Mouse (Mus musculus): ENCODE measurements around the gene Sycp2l. TPM values are rescaled to one million over a fixed set of nuclear protein-coding genes. Genes with fewer than 3 reads are reported as not detected.

Sycp2l gene
- not detected in 2 replicates for polyA plus RNA-seq (2016; fragmentation: Nextera tagmentation; extraction: Ambion mirVana)

GRCm38 (mm10) chr13:41113940-41114339 is at the start of gene Sycp2l:
Gene Sycp2l (plus strand): TSS chr13:41114307.
- Histone ChIP-seq H3K9me3 (no peaks in the 10 kb centered on the region), H3K4me2 (replicated peaks) (peak within 1 kb of the TSS; percentile 39), H3K27me3 (replicated peaks) (peaks cover 7% of the 10 kb centered on the region; the same call in 1 of the 2 replicates), H3K27ac (no peak within 1 kb of the TSS), H3K9ac (no peak within 1 kb of the TSS), H3K36me3 (no peaks in the 10 kb centered on the region), H3K4me3 (no peak within 1 kb of the TSS), H3K4me1 (no peaks in the 10 kb centered on the region)
- 32% methylated on average over 14 of the region's 14 CpGs for WGBS
- ATAC-seq (ENCODE audit: low FRiP score, low read depth): no peak

- 90% methylated on average over 4 of the region's 4 CpGs for WGBS
- Histone ChIP-seq H3K36me3 (no peaks in the 10 kb centered on the region), H3K9ac (no peak overlapping the region), H3K4me3 (no peak overlapping the region), H3K27ac (no peak overlapping the region), H3K9me3 (no peaks in the 10 kb centered on the region), H3K27me3 (replicated peaks) (no peaks in the 10 kb centered on the region), H3K4me2 (replicated peaks) (no peak overlapping the region), H3K4me1 (no peaks in the 10 kb centered on the region)
- ATAC-seq (ENCODE audit: low FRiP score, low read depth): no peak
These were observed 46.5 kb upstream of the Sycp2l start for GRCm38 (mm10) chr13:41067618-41068017.

- no peaks in the 10 kb centered on the region for H3K36me3 ChIP-seq
- no peak overlapping the region for H3K4me2 ChIP-seq (replicated peaks)
- no peak overlapping the region for H3K27ac ChIP-seq
- no peak overlapping the region for H3K9ac ChIP-seq
- ATAC-seq (ENCODE audit: low FRiP score, low read depth): no peak
- no peaks in the 10 kb centered on the region for H3K27me3 ChIP-seq (replicated peaks)
- 93% methylated on average over 11 of the region's 11 CpGs for WGBS
- no peaks in the 10 kb centered on the region for H3K9me3 ChIP-seq
- H3K4me3 ChIP-seq: no peak overlapping the region
- no peaks in the 10 kb centered on the region for H3K4me1 ChIP-seq
These were observed 42.5 kb upstream of the Sycp2l start for GRCm38 (mm10) chr13:41071617-41072016.

GRCm38 (mm10) chr13:41073819-41074218 is 40.3 kb upstream of the Sycp2l start:
- H3K4me1 ChIP-seq: 0 out of 2 replicates have a peak, but pooled peaks cover 5% of the 10 kb centered on the region
- H3K4me2 ChIP-seq (replicated peaks): no peak overlapping the region
- no peak overlapping the region for H3K9ac ChIP-seq
- no peak for ATAC-seq (ENCODE audit: low FRiP score, low read depth)
- H3K36me3 ChIP-seq: no peaks in the 10 kb centered on the region
- H3K27me3 ChIP-seq (replicated peaks): peaks cover 10% of the 10 kb centered on the region
- H3K27ac ChIP-seq: no peak overlapping the region
- H3K4me3 ChIP-seq: no peak overlapping the region
- WGBS: 92% methylated on average over 5 of the region's 5 CpGs
- H3K9me3 ChIP-seq: no peaks in the 10 kb centered on the region

GRCm38 (mm10) chr13:41077921-41078320 is 36.2 kb upstream of the Sycp2l start:
- Histone ChIP-seq H3K4me2 (replicated peaks) (no peak overlapping the region), H3K9ac (no peak overlapping the region), H3K36me3 (no peaks in the 10 kb centered on the region), H3K9me3 (no peaks in the 10 kb centered on the region), H3K27me3 (replicated peaks) (peaks cover 23% of the 10 kb centered on the region), H3K27ac (no peak overlapping the region), H3K4me3 (no peak overlapping the region), H3K4me1 (peaks cover 11% of the 10 kb centered on the region)
- no peak for ATAC-seq (ENCODE audit: low FRiP score, low read depth)
- 76% methylated on average over 9 of the region's 9 CpGs for WGBS

- Histone ChIP-seq H3K4me3 (peak overlapping the region; percentile 45), H3K27ac (no peak overlapping the region), H3K4me1 (peaks cover 11% of the 10 kb centered on the region), H3K4me2 (replicated peaks) (peak overlapping the region; percentile 86), H3K9ac (peak overlapping the region; percentile 48; the same call in 1 of the 2 replicates), H3K9me3 (no peaks in the 10 kb centered on the region), H3K27me3 (replicated peaks) (peaks cover 23% of the 10 kb centered on the region), H3K36me3 (no peaks in the 10 kb centered on the region)
- 6% methylated on average over 24 of the region's 24 CpGs for WGBS
- ATAC-seq (ENCODE audit: low FRiP score, low read depth): peak; percentile 61; the same call in 1 of the 2 replicates
These were observed 35.3 kb upstream of the Sycp2l start for GRCm38 (mm10) chr13:41078690-41079420.

GRCm38 (mm10) chr13:41079421-41079780 is 34.7 kb upstream of the Sycp2l start, which contains the start of gene Mak:
Gene Mak (minus strand): TSS chr13:41079706.
- peak within 1 kb of the TSS; percentile 86 for H3K4me2 ChIP-seq (replicated peaks)
- peak; percentile 93 for ATAC-seq (ENCODE audit: low FRiP score, low read depth)
- peak within 1 kb of the TSS; percentile 45 for H3K4me3 ChIP-seq
- peaks cover 11% of the 10 kb centered on the region for H3K4me1 ChIP-seq
- H3K9ac ChIP-seq: peak within 1 kb of the TSS; percentile 48; the same call in 1 of the 2 replicates
- H3K9me3 ChIP-seq: no peaks in the 10 kb centered on the region
- H3K27ac ChIP-seq: no peak within 1 kb of the TSS
- no peaks in the 10 kb centered on the region for H3K36me3 ChIP-seq
- peaks cover 23% of the 10 kb centered on the region for H3K27me3 ChIP-seq (replicated peaks)
- under 1% methylated on average over 40 of the region's 40 CpGs for WGBS

- no peaks in the 10 kb centered on the region for H3K9me3 ChIP-seq
These were observed 34.2 kb upstream of the Sycp2l start for GRCm38 (mm10) chr13:41079859-41080258.

GRCm38 (mm10) chr13:41080700-41081099 is 33.4 kb upstream of the Sycp2l start:
- no peaks in the 10 kb centered on the region for H3K36me3 ChIP-seq
- no peaks in the 10 kb centered on the region for H3K9me3 ChIP-seq
- H3K27ac ChIP-seq: no peak overlapping the region
- H3K4me1 ChIP-seq: peaks cover 11% of the 10 kb centered on the region
- no peak for ATAC-seq (ENCODE audit: low FRiP score, low read depth)
- H3K27me3 ChIP-seq (replicated peaks): peaks cover 23% of the 10 kb centered on the region
- 90% methylated on average over 6 of the region's 6 CpGs for WGBS
- H3K4me2 ChIP-seq (replicated peaks): no peak overlapping the region
- no peak overlapping the region for H3K9ac ChIP-seq
- H3K4me3 ChIP-seq: no peak overlapping the region

More at GRCm38 (mm10) chr13:41079859-41080258, 34.2 kb upstream of the Sycp2l start:
- Histone ChIP-seq H3K4me3 (no peak overlapping the region), H3K4me1 (peaks cover 11% of the 10 kb centered on the region), H3K36me3 (no peaks in the 10 kb centered on the region), H3K27me3 (replicated peaks) (peaks cover 23% of the 10 kb centered on the region), H3K9ac (no peak overlapping the region), H3K4me2 (replicated peaks) (0 out of 2 replicates have a peak overlapping the region, but pooled peaks have one; percentile 86), H3K27ac (no peak overlapping the region)
- WGBS: 55% methylated on average over 5 of the region's 5 CpGs
- no peak for ATAC-seq (ENCODE audit: low FRiP score, low read depth)

- H3K4me1 ChIP-seq: peaks cover under 1% of the 10 kb centered on the region; the same call in 1 of the 2 replicates
- no peaks in the 10 kb centered on the region for H3K9me3 ChIP-seq
- no peak overlapping the region for H3K4me3 ChIP-seq
- H3K4me2 ChIP-seq (replicated peaks): no peak overlapping the region
- H3K36me3 ChIP-seq: no peaks in the 10 kb centered on the region
- WGBS: 86% methylated on average over 3 of the region's 3 CpGs
- no peak for ATAC-seq (ENCODE audit: low FRiP score, low read depth)
- peaks cover 9% of the 10 kb centered on the region; the same call in 1 of the 2 replicates for H3K27me3 ChIP-seq (replicated peaks)
- H3K9ac ChIP-seq: no peak overlapping the region
- no peak overlapping the region for H3K27ac ChIP-seq
These were observed 29.6 kb upstream of the Sycp2l start for GRCm38 (mm10) chr13:41084521-41084920.

GRCm38 (mm10) chr13:41085140-41085539 is 29.0 kb upstream of the Sycp2l start:
- ATAC-seq (ENCODE audit: low FRiP score, low read depth): no peak
- H3K36me3 ChIP-seq: no peaks in the 10 kb centered on the region
- no peaks in the 10 kb centered on the region for H3K9me3 ChIP-seq
- H3K4me1 ChIP-seq: no peaks in the 10 kb centered on the region
- 19% methylated on average over 2 of the region's 2 CpGs for WGBS
- H3K9ac ChIP-seq: no peak overlapping the region
- no peak overlapping the region for H3K4me2 ChIP-seq (replicated peaks)
- peaks cover 6% of the 10 kb centered on the region; the same call in 1 of the 2 replicates for H3K27me3 ChIP-seq (replicated peaks)
- no peak overlapping the region for H3K4me3 ChIP-seq
- H3K27ac ChIP-seq: no peak overlapping the region

GRCm38 (mm10) chr13:41088746-41089145 is 25.4 kb upstream of the Sycp2l start:
- Histone ChIP-seq H3K4me2 (replicated peaks) (no peak overlapping the region), H3K4me1 (no peaks in the 10 kb centered on the region), H3K27me3 (replicated peaks) (no peaks in the 10 kb centered on the region), H3K36me3 (no peaks in the 10 kb centered on the region), H3K27ac (no peak overlapping the region), H3K4me3 (no peak overlapping the region), H3K9me3 (no peaks in the 10 kb centered on the region), H3K9ac (no peak overlapping the region)
- no peak for ATAC-seq (ENCODE audit: low FRiP score, low read depth)
